Mouse (Mus musculus): ENCODE data around the gene Gm5798.
"Not testable (repeated sequence)": the region's sequence is repeated elsewhere in the genome, so short reads cannot be mapped to it uniquely, and the experiment has no call there.

The Gm5798 gene

DNA sequence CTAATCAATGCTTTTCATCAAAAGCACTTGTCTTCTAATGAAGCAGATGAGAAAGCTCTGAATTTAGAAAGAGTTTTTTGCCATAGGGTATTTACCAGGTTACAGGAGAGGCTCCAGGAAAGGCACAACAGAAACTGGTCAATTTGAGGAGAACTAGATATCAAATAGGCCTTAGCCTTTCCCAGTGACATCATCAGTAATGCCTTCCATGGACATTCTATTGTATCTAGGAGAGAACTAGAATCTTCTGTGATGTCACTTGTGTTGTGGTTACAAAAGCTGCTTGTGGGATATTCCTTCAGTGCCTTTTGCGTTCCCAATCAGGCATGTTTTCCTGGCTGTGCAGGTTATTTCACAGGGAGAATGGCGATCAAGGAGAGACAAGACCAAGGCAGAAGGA lies at the start of gene Gm5798:
Gm5798 (plus strand) TSS at position 301 of the 400 bp plus-strand sequence.
- DNase-seq = not testable (repeated sequence)

GRCm38 (mm10) chr14:41386279-41386678 lies 37.9 kb downstream of the Gm5798 start, which contains the start of gene Gm7945:
Gm7945 (minus strand) TSS chr14:41386379.
- DNase-seq = not testable (repeated sequence)

All from cerebellum, postnatal 25 days (tissue).